Mouse (Mus musculus) heart, postnatal 0 days (tissue): ENCODE measurements around the gene 2310022B05Rik.

ENCODE experiments used
- CTCF ChIP-seq: IDR thresholded peaks from 2 replicates; pipeline ENCODE4 v1.5.1; 2016; ENCODE audit warnings: antibody characterized with exemption, control low read depth, low read depth
- EP300 ChIP-seq: IDR thresholded peaks from 2 replicates; pipeline ENCODE4 v1.6.1; 2016; ENCODE audit warnings: antibody characterized with exemption, low read depth

DNA sequence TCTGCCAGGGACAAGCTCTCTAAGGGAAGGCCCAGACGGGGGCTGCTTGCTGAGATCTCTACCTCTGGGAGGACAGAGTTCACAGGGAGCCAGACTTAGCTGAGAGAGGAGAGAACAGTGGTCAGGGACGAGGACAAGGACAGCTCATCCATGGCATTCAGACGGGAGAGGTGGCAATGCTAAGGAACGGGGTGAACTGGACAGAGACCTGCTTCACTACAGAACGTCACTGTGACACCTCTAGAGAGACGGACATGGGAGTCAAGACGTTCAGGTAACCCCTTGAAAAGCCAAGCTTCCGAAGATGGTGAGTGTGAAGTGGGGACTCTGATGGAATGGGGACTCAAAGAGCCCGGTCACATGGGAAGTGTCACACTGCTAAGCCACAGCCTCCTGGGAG is 36.9 kb downstream of the 2310022B05Rik start:
- TF ChIP-seq EP300: no peak
- no peak for TF ChIP-seq CTCF
